Mouse (Mus musculus) C2C12 (cell line): ENCODE measurements around the gene Pafah2. TPM values are rescaled to one million over a fixed set of nuclear protein-coding genes. Genes with fewer than 3 reads are reported as not detected.

Experiments
- H3K27me3 ChIP-seq: one replicate; pipeline ENCODE4 v1.6.1; 2011; ENCODE audit not compliant: control insufficient read depth, insufficient read depth, insufficient read length
- H3K36me3 ChIP-seq: one replicate; pipeline ENCODE4 v1.6.1; 2011; ENCODE audit not compliant: control insufficient read depth, insufficient read depth
- H3K4me3 ChIP-seq: one replicate; pipeline ENCODE4 v1.5.1; 2011; ENCODE audit warnings: mild to moderate bottlenecking, control low read depth; ENCODE audit not compliant: poor library complexity, insufficient read depth, severe bottlenecking
- H3K79me2 ChIP-seq: one replicate; pipeline ENCODE4 v1.6.1; 2011; ENCODE audit not compliant: control insufficient read depth, insufficient read depth
- H3K79me3 ChIP-seq: one replicate; pipeline ENCODE4 v1.6.1; 2011; ENCODE audit warnings: low read depth, control low read depth
- H3ac ChIP-seq: one replicate; pipeline ENCODE3; 2011; ENCODE audit warnings: low read depth; ENCODE audit not compliant: control insufficient read depth, insufficient read length
- CEBPB ChIP-seq: IDR thresholded peaks from one replicate; pipeline ENCODE4 v1.6.1; 2011; ENCODE audit warnings: low read depth, mild to moderate bottlenecking, control low read depth, moderate library complexity
- CTCF ChIP-seq: IDR thresholded peaks from one replicate; pipeline ENCODE4 v1.5.1; 2011; ENCODE audit not compliant: control insufficient read depth, insufficient read depth, insufficient read length
- FOSL1 ChIP-seq: IDR thresholded peaks from one replicate; pipeline ENCODE4 v1.8.0; 2011; ENCODE audit warnings: mild to moderate bottlenecking, low read length; ENCODE audit not compliant: poor library complexity, insufficient read depth, severe bottlenecking
- MAX ChIP-seq: IDR thresholded peaks from one replicate; pipeline ENCODE4 v1.6.1; 2011; ENCODE audit warnings: mild to moderate bottlenecking, control low read depth
- MYOD1 ChIP-seq: IDR thresholded peaks from one replicate; pipeline ENCODE4 v1.6.1; 2011; ENCODE audit warnings: low read depth; ENCODE audit not compliant: control insufficient read depth, insufficient read length
- MYOG ChIP-seq: IDR thresholded peaks from one replicate; pipeline ENCODE4 v1.6.1; 2011; ENCODE audit not compliant: control insufficient read depth, insufficient read length; ENCODE audit errors: extremely low read depth
- USF1 ChIP-seq: IDR thresholded peaks from one replicate; pipeline ENCODE4 v1.6.1; 2011; ENCODE audit warnings: low read depth, mild to moderate bottlenecking, control low read depth, moderate library complexity
- polyA plus RNA-seq: library from polyadenylated mRNA; unstranded; fragments of >200 nt; fragmentation: generic; extraction: Trizol; gene quantifications from one replicate; pipeline ENCODE4 v1.2.1, GENCODE M21; 2012; ENCODE audit warnings: missing spikeins

Pafah2 gene
- polyA plus RNA-seq, 1 experiment, result 9.0 TPM

GRCm38 (mm10) chr4:134351329-134352260, 44.5 kb upstream of the Pafah2 start:
- H3K79me2 ChIP-seq, result no peaks in the 10 kb centered on the region
- no peak overlapping the region for H3K4me3 ChIP-seq
- peaks cover 22% of the 10 kb centered on the region for H3K27me3 ChIP-seq
- H3K79me3 ChIP-seq, result no peaks in the 10 kb centered on the region
- TF ChIP-seq CTCF (no peak), MAX (no peak), MYOD1 (no peak), FOSL1 (no peak), CEBPB (no peak), USF1 (no peak), MYOG (no peak)
- H3K36me3 ChIP-seq, result no peaks in the 10 kb centered on the region
- no peak overlapping the region for H3ac ChIP-seq

DNA sequence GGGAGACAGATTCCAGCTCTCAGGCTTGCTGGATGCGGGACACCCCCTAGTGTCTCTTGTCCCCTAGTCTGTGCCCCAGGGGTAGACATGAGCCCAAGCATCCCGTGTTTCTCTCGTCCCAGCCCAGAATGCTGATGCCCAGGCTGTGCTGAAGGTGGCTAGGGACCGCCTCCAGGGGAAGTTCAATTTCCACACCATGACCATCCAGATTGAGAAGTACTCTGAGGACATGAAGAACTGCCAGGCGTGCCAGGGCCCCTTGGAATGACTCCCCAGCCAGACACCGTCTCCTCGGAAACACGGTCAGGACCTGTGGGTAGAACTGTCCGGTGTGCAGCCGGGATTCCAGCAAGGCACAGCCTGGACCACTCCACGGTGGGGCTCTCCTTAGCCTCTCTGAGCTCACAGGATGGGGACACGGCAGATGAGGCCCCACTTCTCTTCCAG, 43.8 kb upstream of the Pafah2 start:
- TF ChIP-seq MAX (no peak), MYOG (no peak), CEBPB (no peak)
- H3ac ChIP-seq, result no peak overlapping the region
- H3K79me2 ChIP-seq, result no peaks in the 10 kb centered on the region
- H3K4me3 ChIP-seq, result no peak overlapping the region
- peaks cover 19% of the 10 kb centered on the region for H3K27me3 ChIP-seq
- H3K36me3 ChIP-seq, result no peaks in the 10 kb centered on the region
- H3K79me3 ChIP-seq, result no peaks in the 10 kb centered on the region

- H3K79me3 ChIP-seq, result no peaks in the 10 kb centered on the region
- H3ac ChIP-seq, result no peak overlapping the region
- H3K79me2 ChIP-seq, result no peaks in the 10 kb centered on the region
- peaks cover 13% of the 10 kb centered on the region for H3K27me3 ChIP-seq
- no peaks in the 10 kb centered on the region for H3K36me3 ChIP-seq
- no peak for TF ChIP-seq MYOD1
- no peak for TF ChIP-seq FOSL1
- no peak for TF ChIP-seq CEBPB
- TF ChIP-seq MYOG, result no peak
- TF ChIP-seq MAX, result no peak
- TF ChIP-seq CTCF, result no peak
- TF ChIP-seq USF1, result no peak
- no peak overlapping the region for H3K4me3 ChIP-seq
Measured at GRCm38 (mm10) chr4:134352929-134353328, 43.2 kb upstream of the Pafah2 start.

- Histone ChIP-seq H3K79me3 (no peaks in the 10 kb centered on the region), H3ac (no peak overlapping the region)
- TF ChIP-seq MYOG (no peak), CTCF (no peak), MYOD1 (no peak), MAX (no peak), FOSL1 (no peak), USF1 (no peak), CEBPB (no peak)
Measured at GRCm38 (mm10) chr4:134353527-134354409, 42.4 kb upstream of the Pafah2 start.

GRCm38 (mm10) chr4:134355841-134356452, 40.2 kb upstream of the Pafah2 start:
- no peak overlapping the region for H3K4me3 ChIP-seq
- no peaks in the 10 kb centered on the region for H3K79me2 ChIP-seq
- no peak overlapping the region for H3ac ChIP-seq
- no peaks in the 10 kb centered on the region for H3K36me3 ChIP-seq
- no peaks in the 10 kb centered on the region for H3K27me3 ChIP-seq
- TF ChIP-seq MAX (no peak), MYOD1 (peak; percentile 10)
- H3K79me3 ChIP-seq, result no peaks in the 10 kb centered on the region

More at GRCm38 (mm10) chr4:134353527-134354409, 42.4 kb upstream of the Pafah2 start:
- no peak overlapping the region for H3K4me3 ChIP-seq
- peaks cover 5% of the 10 kb centered on the region for H3K27me3 ChIP-seq
- no peaks in the 10 kb centered on the region for H3K36me3 ChIP-seq
- no peaks in the 10 kb centered on the region for H3K79me2 ChIP-seq
